ENCODE assay signal across 21 mouse cellular contexts in the genomic region with DNA sequence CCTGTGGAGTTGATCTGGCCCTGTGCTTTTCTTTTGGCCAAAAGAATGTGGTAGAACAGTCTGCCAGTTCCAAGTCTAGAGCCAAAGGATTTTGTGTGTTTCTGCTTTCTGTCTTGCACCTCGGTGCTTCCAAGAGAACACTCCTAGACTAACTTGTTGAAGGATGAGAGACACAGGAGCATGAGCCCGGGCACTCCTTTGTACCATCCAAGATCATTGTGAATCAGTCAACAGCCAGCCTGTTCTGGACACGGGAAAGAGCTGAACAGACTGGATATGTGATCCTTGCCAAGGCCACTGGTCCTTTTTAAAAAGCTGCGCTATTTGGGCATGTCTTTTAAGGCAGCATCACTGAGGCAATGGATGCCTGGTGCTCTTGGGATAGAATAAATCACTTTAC.
DNase-seq lines count a peak whose midpoint lies in the region; ATAC-seq and TF ChIP-seq lines count a peak whose summit lies in the region.
"Had no signal": no experiment of that assay in that cellular context is flagged by ENCODE, and none has a peak within 500 bp of the region (broad histone marks: within the 10 kb centered on the region; RNA-seq: fewer than 3 reads in every experiment).

No protein-coding gene starts in this region.

- H3K9me3 ChIP-seq in forebrain, postnatal 0 days (ENCODE audit: low read length): no peaks in the 10 kb centered on the region
- H3K9me3 ChIP-seq in forebrain, embryonic 15.5 days: no peaks in the 10 kb centered on the region
- H3K9me3 ChIP-seq: G1E had no signal

- TF ChIP-seq CTCF in forebrain, postnatal 0 days (IDR thresholded peaks at IDR 0.05; ENCODE audit: low read depth): no peak
- TF ChIP-seq CTCF in brain, embryonic 14.5 days (IDR thresholded peaks at IDR 0.05; ENCODE audit: borderline replicate concordance, extremely low read depth, insufficient read depth, insufficient read length): no peak

- H3K27me3 ChIP-seq in forebrain, postnatal 0 days (ENCODE audit: insufficient read depth, low read length): no peaks in the 10 kb centered on the region
- H3K27me3 ChIP-seq in forebrain, embryonic 15.5 days: no peaks in the 10 kb centered on the region

- H3K36me3 ChIP-seq in forebrain, postnatal 0 days (ENCODE audit: insufficient read depth): no peaks in the 10 kb centered on the region
- H3K36me3 ChIP-seq in forebrain, embryonic 15.5 days: no peaks in the 10 kb centered on the region
- H3K36me3 ChIP-seq: G1E had no signal

- ATAC-seq in forebrain, postnatal 0 days: peak; percentile 71
- ATAC-seq in forebrain, embryonic 15.5 days (replicated peaks): no peak
- ATAC-seq: activated CD4-positive, CD25-positive, alpha-beta regulatory T cell, adult 4 months; CD4-positive, CD25-positive, alpha-beta regulatory T cell, adult 4 months; Patski had no signal

- no peak for TF ChIP-seq POLR2A in brain, embryonic 14.5 days (IDR thresholded peaks at IDR 0.05; ENCODE audit: borderline replicate concordance, extremely low read depth, insufficient read depth, insufficient read length, poor library complexity, severe bottlenecking)

- no peak overlapping the region for H3K4me3 ChIP-seq in forebrain, postnatal 0 days (ENCODE audit: low read depth, low read length)
- H3K4me3 ChIP-seq in forebrain, embryonic 15.5 days: no peak overlapping the region

- 48% methylated on average over 4 of the region's 4 CpGs for WGBS in forebrain, postnatal 0 days
- WGBS in forebrain, embryonic 15.5 days: 75% methylated on average over 4 of the region's 4 CpGs

- no peak overlapping the region for H3K9ac ChIP-seq in forebrain, postnatal 0 days
- H3K9ac ChIP-seq in forebrain, embryonic 15.5 days (replicated peaks): no peak overlapping the region

- DNase-seq in forebrain, postnatal 0 days: peak; percentile 65
- peak; percentile 7 for DNase-seq in testis, postnatal 14 days (ENCODE audit: low spot score)
- DNase-seq in testis, postnatal 10 days (ENCODE audit: low spot score): no peak
- peak; percentile 19 for DNase-seq in brain, embryonic 14.5 days (ENCODE audit: low read depth)
- no peak for DNase-seq in layer of hippocampus, adult 9-11 months
- DNase-seq: adrenal gland, adult 2 months; adrenal gland, adult 8-10 months; adrenal gland, postnatal 10 days; adrenal gland, postnatal 14 days; adrenal gland, postnatal 25 days; adrenal gland, postnatal 36 days; B cell, adult 2 months; cerebellum, adult 11 months; cerebellum, adult 11-12 months; cerebellum, adult 18-20 months; cerebellum, adult 2 months had no signal

- peaks cover 7% of the 10 kb centered on the region; the same call in 1 of the 2 replicates for H3K4me1 ChIP-seq in forebrain, postnatal 0 days (ENCODE audit: insufficient read depth)
- H3K4me1 ChIP-seq in forebrain, embryonic 15.5 days: peaks cover 33% of the 10 kb centered on the region

- no peak overlapping the region for H3K27ac ChIP-seq in forebrain, postnatal 0 days (ENCODE audit: low read depth, low read length)
- no peak overlapping the region for H3K27ac ChIP-seq in forebrain, embryonic 15.5 days (replicated peaks)

- H3K4me2 ChIP-seq in forebrain, postnatal 0 days (ENCODE audit: low read depth): no peak overlapping the region
- H3K4me2 ChIP-seq in forebrain, embryonic 15.5 days (replicated peaks): no peak overlapping the region

Comparison
In these comparisons a context has a peak if more than half of its experiments do, and no peak if none do; other contexts are left out.
1. DNase-seq: peak in forebrain, postnatal 0 days (single experiment), testis, postnatal 14 days (single experiment) and brain, embryonic 14.5 days (single experiment); none in testis, postnatal 10 days (single experiment) and layer of hippocampus, adult 9-11 months (single experiment).